Mouse (Mus musculus): ENCODE measurements at regions not wholly inside any gene's neighbourhood (a gene's known extent, or its start where the extent isn't known, plus 50 kb on each side); places are given as distances from the start of the nearest gene placed in this dataset.
A peak's percentile ranks its signal among the peaks of the same experiment; 100 is the strongest.

DNA sequence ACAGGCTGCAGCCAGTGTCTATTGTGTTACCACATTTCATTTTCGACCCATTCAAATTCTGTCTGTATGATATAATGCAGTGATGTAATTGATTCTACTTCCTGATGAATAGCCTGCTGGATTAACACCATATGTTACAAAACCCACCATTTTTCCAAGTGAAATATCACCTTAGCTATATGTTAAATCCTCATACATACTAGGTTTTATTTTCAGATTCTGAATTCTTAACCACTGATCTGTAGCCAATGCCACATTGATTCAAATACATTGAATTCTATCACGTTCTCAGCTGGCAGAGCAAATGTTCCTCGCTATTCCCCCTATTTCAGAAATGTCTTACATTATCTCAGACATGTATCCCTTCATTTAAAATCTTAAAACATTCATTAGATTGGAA is 60.4 kb upstream of the Prdx6b start:
- DNase-seq (ENCODE audit: low read depth, low spot score), result no peak

- no peak for DNase-seq (ENCODE audit: low read depth, low spot score)
Observed at GRCm38 (mm10) chr2:80205074-80205727, 75.9 kb upstream of the Pde1a start.

DNA sequence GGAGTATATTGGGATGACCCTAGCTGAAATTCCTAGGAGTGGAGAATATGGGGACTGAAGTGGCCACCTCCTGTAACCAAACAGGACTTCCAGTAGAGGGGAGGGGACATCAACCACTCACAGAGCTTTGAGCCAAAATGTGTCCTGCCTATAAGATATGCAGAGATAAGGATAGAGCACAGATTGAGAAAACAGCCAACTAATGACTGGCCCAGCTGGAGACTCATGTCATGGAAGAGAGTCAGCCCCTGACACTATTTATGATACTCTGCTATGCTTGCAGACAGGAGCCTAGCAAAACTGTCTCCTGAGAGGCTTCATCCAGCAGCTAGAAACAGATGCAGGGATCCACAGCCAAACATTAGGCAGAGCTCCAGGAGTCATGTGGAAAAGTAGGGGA is 74.2 kb upstream of the Pde1a start:
- DNase-seq (ENCODE audit: low read depth, low spot score), result no peak

DNA sequence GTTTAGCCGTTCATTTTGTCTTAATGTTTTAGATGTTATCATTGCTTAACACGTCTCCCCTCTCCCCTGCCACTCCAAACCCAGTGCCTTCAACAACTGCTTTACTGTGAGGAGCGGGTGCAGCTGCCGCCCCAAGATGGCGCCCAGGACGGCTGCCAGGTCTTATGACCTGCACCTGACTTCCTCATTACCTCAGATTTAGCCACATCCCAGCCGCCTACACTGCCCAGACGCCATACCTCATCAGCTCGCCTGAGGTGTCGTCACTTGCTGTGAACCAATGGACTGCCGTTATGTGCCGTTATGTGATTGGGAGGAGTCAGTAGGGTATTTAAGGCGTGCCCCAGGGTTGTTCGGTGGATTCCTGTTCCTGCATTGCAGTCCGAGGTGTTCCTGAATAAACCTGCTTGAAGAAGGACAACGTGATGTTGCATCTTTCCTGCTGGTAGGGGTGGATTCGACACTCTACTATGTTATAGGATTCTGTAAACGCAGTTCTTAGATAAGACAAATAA is 66.7 kb upstream of the Pde1a start:
- peak; percentile 58 for DNase-seq (ENCODE audit: low read depth, low spot score)

DNA sequence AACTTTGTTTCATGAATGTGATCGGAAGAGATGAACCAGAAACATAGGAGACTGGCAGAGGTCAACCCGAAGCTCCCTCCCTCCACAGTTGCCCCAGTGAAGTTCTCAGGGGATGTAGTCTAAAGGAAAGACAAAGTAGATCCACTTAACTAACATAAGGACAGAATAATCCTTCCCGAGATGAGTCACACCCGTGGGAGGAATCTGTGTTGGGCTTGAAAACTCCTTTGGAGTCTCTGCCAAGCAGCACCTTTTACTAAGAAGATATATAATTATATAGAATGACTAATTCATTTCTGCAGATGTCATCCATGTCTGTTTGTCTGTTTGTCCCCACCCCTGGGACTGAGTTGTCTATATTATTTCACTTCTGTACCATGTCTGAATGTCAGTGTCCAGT is 59.1 kb upstream of the Pde1a start:
- no peak for DNase-seq (ENCODE audit: low read depth, low spot score)

- no peak for DNase-seq (ENCODE audit: low read depth, low spot score)
Observed at GRCm38 (mm10) chr2:80186867-80187266, 57.6 kb upstream of the Pde1a start.
